Mouse (Mus musculus) hindbrain, embryonic 11.5 days (tissue): ENCODE measurements around the gene Cish. TPM values are rescaled to one million over a fixed set of nuclear protein-coding genes. Genes with fewer than 3 reads are reported as not detected.

Experiments
- ATAC-seq: fragments of 200-750 bp; cut with Nextera tagmentation; 2 replicates; pipeline ENCODE4 v1.8.0; 2017; ENCODE audit warnings: mild to moderate bottlenecking, moderate TSS enrichment, moderate library complexity; ENCODE audit not compliant: low FRiP score
- DNase-seq: peaks from one replicate; pipeline ENCODE4 v3.0.0-alpha.2; 2015; ENCODE audit warnings: low spot score
- H3K27ac ChIP-seq: fragments of 300-500 bp; sonication (generic); 2 replicates; pipeline ENCODE4 v1.5.1; 2014; ENCODE audit warnings: mild to moderate bottlenecking, low read depth, low read length
- H3K27me3 ChIP-seq: fragments of 300-500 bp; sonication (generic); 2 replicates; pipeline ENCODE4 v1.6.1; 2014; ENCODE audit warnings: mild to moderate bottlenecking, low read length, moderate library complexity, mixed read lengths; ENCODE audit not compliant: control insufficient read depth, insufficient read depth
- H3K36me3 ChIP-seq: fragments of 300-500 bp; sonication (generic); 2 replicates; pipeline ENCODE4 v1.6.1; 2014; ENCODE audit warnings: mild to moderate bottlenecking, low read length, moderate library complexity, mixed read lengths; ENCODE audit not compliant: control insufficient read depth, insufficient read depth
- H3K4me1 ChIP-seq: fragments of 300-500 bp; sonication (generic); replicated peaks from 2 replicates; pipeline ENCODE4 v1.6.1; 2014; ENCODE audit warnings: low read length, mixed read lengths; ENCODE audit not compliant: control insufficient read depth, insufficient read depth
- H3K4me2 ChIP-seq: fragments of 300-500 bp; sonication (generic); replicated peaks from 2 replicates; pipeline ENCODE4 v1.6.1; 2014; ENCODE audit warnings: mild to moderate bottlenecking, low read depth, low read length
- H3K4me3 ChIP-seq: fragments of 300-500 bp; sonication (generic); 2 replicates; pipeline ENCODE4 v1.5.1; 2014; ENCODE audit warnings: low read depth, low read length
- H3K9ac ChIP-seq: fragments of 300-500 bp; sonication (generic); 2 replicates; pipeline ENCODE4 v1.6.1; 2014; ENCODE audit warnings: low read depth, low read length
- H3K9me3 ChIP-seq: fragments of 300-500 bp; sonication (generic); 2 replicates; pipeline ENCODE4 v1.6.1; 2016; ENCODE audit warnings: low read length; ENCODE audit not compliant: control insufficient read depth
- WGBS: fragments of 180-500 bp; shearing (Covaris S2); extraction: QIAGEN DNeasy Blood & Tissue Kit; methylation state at CpG from one replicate; pipeline ENCODE4 v1.1.7; 2014; 5-methylcytosine and 5-hydroxymethylcytosine counted together
- polyA plus RNA-seq: library from polyadenylated mRNA; unstranded; fragments of >200 nt; fragmentation: Nextera tagmentation; extraction: Ambion mirVana; gene quantifications from 2 replicates; pipeline ENCODE4 v1.2.1, GENCODE M21; 2014

Gene Cish
- polyA plus RNA-seq, 1 experiment from 2014 or later, result 6.5 TPM

- H3K27me3 ChIP-seq, result 0 out of 2 replicates have a peak, but pooled peaks cover 5% of the 10 kb centered on the region
- H3K9me3 ChIP-seq, result no peaks in the 10 kb centered on the region
- no peak within 1 kb of the TSS for H3K27ac ChIP-seq
- DNase-seq (peak; percentile 94), ATAC-seq (peak; percentile 92)
- under 1% methylated on average over 33 of the region's 34 CpGs for WGBS
- peak within 1 kb of the TSS; percentile 51 for H3K9ac ChIP-seq
- H3K36me3 ChIP-seq, result no peaks in the 10 kb centered on the region
- peak within 1 kb of the TSS; percentile 40 for H3K4me3 ChIP-seq
- H3K4me2 ChIP-seq, result peak within 1 kb of the TSS; percentile 61
- no peaks in the 10 kb centered on the region for H3K4me1 ChIP-seq
Observed at GRCm38 (mm10) chr9:107340267-107340859, 44.5 kb downstream of the Cish start, which contains the start of gene 6430571L13Rik. TSS of gene 6430571L13Rik (plus strand) at chr9:107340602.

GRCm38 (mm10) chr9:107340911-107341645 is 45.3 kb downstream of the Cish start:
- H3K27me3 ChIP-seq, result 0 out of 2 replicates have a peak, but pooled peaks cover 5% of the 10 kb centered on the region
- H3K4me2 ChIP-seq, result peak overlapping the region; percentile 61
- no peak overlapping the region for H3K27ac ChIP-seq
- ATAC-seq (no peak), DNase-seq (no peak)
- 48% methylated on average over 12 of the region's 12 CpGs for whole genome bisulfite sequencing
- no peaks in the 10 kb centered on the region for H3K4me1 ChIP-seq
- H3K4me3 ChIP-seq, result peak overlapping the region; percentile 40
- H3K36me3 ChIP-seq, result no peaks in the 10 kb centered on the region
- H3K9ac ChIP-seq, result peak overlapping the region; percentile 51
- no peaks in the 10 kb centered on the region for H3K9me3 ChIP-seq

GRCm38 (mm10) chr9:107342201-107342709 is 46.4 kb downstream of the Cish start:
- Histone ChIP-seq H3K9ac (no peak overlapping the region), H3K27ac (no peak overlapping the region), H3K4me3 (no peak overlapping the region), H3K9me3 (no peaks in the 10 kb centered on the region), H3K36me3 (no peaks in the 10 kb centered on the region), H3K27me3 (0 out of 2 replicates have a peak, but pooled peaks cover 5% of the 10 kb centered on the region), H3K4me1 (no peaks in the 10 kb centered on the region), H3K4me2 (no peak overlapping the region)
- no peak for DNase-seq
- WGBS, result 91% methylated on average over 11 of the region's 11 CpGs
- ATAC-seq, result no peak

DNA sequence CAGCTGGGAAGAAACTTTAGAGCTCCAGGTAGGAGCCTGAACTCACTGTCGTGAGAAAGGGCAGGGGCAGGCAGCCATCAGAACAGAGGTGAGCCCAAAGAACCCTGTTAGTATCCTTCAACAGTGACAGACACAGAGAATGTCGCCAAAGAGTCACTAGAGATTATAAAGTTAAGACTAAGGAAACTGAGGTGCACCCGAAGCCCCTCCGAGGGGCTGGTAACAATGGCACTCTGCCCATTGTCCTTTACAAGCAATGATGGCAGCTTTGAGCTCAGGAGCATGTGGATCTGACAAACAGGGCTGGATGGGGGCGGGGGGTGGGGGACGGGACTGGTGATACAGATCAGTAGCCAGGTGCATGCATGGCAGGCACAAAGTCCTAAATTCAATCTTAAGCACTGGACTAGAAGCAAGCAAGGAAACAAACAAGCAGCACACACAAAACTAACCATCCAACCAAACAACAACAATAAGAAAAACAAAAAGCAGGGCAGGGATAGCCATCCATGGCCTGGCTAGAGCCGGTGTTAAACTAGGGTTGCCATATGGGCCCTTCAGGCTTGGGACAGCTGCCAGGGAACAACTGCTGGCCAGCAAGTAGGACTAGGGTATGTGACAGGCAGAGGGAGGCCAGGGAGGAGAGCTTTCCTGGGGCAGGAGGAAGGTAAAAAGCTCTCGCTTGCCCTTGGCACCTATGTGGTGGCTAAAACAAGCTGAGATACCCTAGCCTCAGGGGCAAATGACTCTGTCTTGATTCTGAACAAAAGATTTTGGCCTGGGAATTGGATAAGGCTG is 47.5 kb downstream of the Cish start:
- Histone ChIP-seq H3K36me3 (no peaks in the 10 kb centered on the region), H3K27me3 (0 out of 2 replicates have a peak, but pooled peaks cover 5% of the 10 kb centered on the region), H3K27ac (no peak overlapping the region), H3K9me3 (no peaks in the 10 kb centered on the region), H3K4me2 (no peak overlapping the region), H3K4me1 (no peaks in the 10 kb centered on the region), H3K4me3 (no peak overlapping the region), H3K9ac (no peak overlapping the region)
- ATAC-seq (no peak), DNase-seq (no peak)
- 81% methylated on average over 8 of the region's 8 CpGs for WGBS

- no peak for DNase-seq
- Histone ChIP-seq H3K9ac (no peak overlapping the region), H3K4me1 (no peaks in the 10 kb centered on the region), H3K9me3 (no peaks in the 10 kb centered on the region), H3K4me2 (no peak overlapping the region), H3K27me3 (0 out of 2 replicates have a peak, but pooled peaks cover 5% of the 10 kb centered on the region), H3K36me3 (no peaks in the 10 kb centered on the region), H3K4me3 (no peak overlapping the region), H3K27ac (no peak overlapping the region)
- no peak for ATAC-seq
- WGBS, result 75% methylated on average over 6 of the region's 6 CpGs
Observed at GRCm38 (mm10) chr9:107344027-107344426, 48.2 kb downstream of the Cish start.

- no peak overlapping the region for H3K9ac ChIP-seq
- DNase-seq (no peak), ATAC-seq (no peak)
- no peaks in the 10 kb centered on the region for H3K36me3 ChIP-seq
- WGBS, result 90% methylated on average over 8 of the region's 8 CpGs
- H3K4me2 ChIP-seq, result no peak overlapping the region
- no peak overlapping the region for H3K27ac ChIP-seq
- 0 out of 2 replicates have a peak, but pooled peaks cover 5% of the 10 kb centered on the region for H3K27me3 ChIP-seq
- no peaks in the 10 kb centered on the region for H3K9me3 ChIP-seq
- H3K4me1 ChIP-seq, result no peaks in the 10 kb centered on the region
- no peak overlapping the region for H3K4me3 ChIP-seq
Observed at GRCm38 (mm10) chr9:107346081-107346480, 50.3 kb downstream of the Cish start.

- ATAC-seq, result no peak
- H3K27me3 ChIP-seq, result no peaks in the 10 kb centered on the region
- 77% methylated on average over 9 of the region's 9 CpGs for WGBS
- no peak overlapping the region for H3K27ac ChIP-seq
- H3K36me3 ChIP-seq, result no peaks in the 10 kb centered on the region
- no peak for DNase-seq
- no peak overlapping the region for H3K9ac ChIP-seq
- no peaks in the 10 kb centered on the region for H3K4me1 ChIP-seq
- no peak overlapping the region for H3K4me3 ChIP-seq
- no peaks in the 10 kb centered on the region for H3K9me3 ChIP-seq
- H3K4me2 ChIP-seq, result no peak overlapping the region
Observed at GRCm38 (mm10) chr9:107347586-107348183, 51.9 kb downstream of the Cish start.

GRCm38 (mm10) chr9:107349321-107349720 is 53.5 kb downstream of the Cish start:
- Histone ChIP-seq H3K36me3 (no peaks in the 10 kb centered on the region), H3K4me3 (no peak overlapping the region), H3K9ac (no peak overlapping the region), H3K4me1 (no peaks in the 10 kb centered on the region), H3K4me2 (no peak overlapping the region), H3K27ac (no peak overlapping the region), H3K27me3 (no peaks in the 10 kb centered on the region), H3K9me3 (no peaks in the 10 kb centered on the region)
- ATAC-seq (no peak), DNase-seq (no peak)
- 68% methylated on average over 7 of the region's 7 CpGs for WGBS
